Mouse (Mus musculus) adrenal gland, adult (tissue): ENCODE data around the gene Hsdl2.
A peak's percentile ranks its signal among the peaks of the same experiment; 100 is the strongest.
"Not testable (repeated sequence)": the region's sequence is repeated elsewhere in the genome, so short reads cannot be mapped to it uniquely, and the experiment has no call there.

ENCODE experiments used
- DNase-seq, 2 experiments: peaks; one replicate each; pipeline ENCODE4 v3.0.0; 2022 to 2023; ENCODE audit warnings: low spot score in 1 of 2; ENCODE audit not compliant: inconsistent age in 2 of 2

Hsdl2 gene

GRCm38 (mm10) chr4:59581314-59582185, at the start of gene Hsdl2:
Gene Hsdl2 (plus strand): TSS chr4:59581563.
- DNase-seq, result peak; percentile 99 to 100

GRCm38 (mm10) chr4:59533268-59533667, 48.1 kb upstream of the Hsdl2 start:
- DNase-seq, result no peak

DNA sequence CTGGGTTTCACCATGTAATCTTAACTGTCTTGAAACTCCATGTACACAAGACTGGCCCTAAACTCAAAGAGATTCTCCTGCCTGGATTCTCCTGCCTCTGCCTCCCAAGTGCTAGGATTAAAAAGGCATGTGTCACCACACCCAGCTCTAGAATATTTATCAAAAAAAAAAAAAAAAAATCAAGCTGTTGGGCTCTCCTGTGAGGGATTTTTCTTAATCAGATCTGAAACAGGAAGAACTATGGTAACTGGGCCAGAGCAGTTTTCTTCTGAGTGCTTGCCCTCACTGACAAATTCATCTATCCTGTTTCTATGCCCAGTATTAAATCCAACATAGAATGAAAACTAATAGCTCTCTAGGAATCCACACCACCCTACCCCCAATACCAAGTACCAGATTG, 45.7 kb upstream of the Hsdl2 start:
- no peak for DNase-seq

DNA sequence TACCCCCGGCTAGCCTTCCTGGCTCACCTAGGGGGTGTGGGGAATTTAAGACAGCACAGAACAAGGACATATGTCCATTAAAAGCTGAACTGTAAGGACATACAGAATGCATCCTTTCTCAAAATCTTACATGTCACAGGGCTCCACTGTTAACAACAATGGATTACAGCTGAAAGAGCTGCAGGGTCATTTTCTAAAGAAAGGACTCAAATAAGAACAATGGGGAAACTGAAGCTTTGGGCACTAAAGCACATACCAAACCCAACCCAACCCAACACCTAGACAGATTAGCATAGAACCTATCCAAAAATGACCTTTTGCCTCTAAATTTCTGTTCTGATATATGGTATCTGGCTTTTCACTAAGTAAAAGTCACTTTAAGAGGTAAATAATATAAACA, 45.1 kb upstream of the Hsdl2 start:
- no peak for DNase-seq

DNA sequence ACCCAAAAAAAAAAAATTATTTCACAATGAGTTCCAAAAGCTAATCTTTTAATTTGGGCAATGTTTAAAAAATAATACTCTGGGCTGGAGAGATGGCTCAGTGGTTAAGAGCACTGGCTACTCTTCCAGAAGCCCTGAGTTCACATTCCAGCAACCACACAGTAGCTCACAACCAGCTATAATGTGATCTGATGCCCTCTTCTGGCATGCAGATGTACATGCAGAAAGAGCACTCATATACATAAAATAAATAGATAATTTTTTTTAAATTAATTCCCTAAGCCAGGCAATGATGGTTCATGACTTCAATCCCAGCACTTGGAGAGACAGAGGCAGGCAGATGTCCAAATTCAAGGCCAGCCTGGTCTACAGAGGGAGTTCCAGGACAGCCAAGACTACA, 38.4 kb upstream of the Hsdl2 start:
- DNase-seq, result no peak

DNA sequence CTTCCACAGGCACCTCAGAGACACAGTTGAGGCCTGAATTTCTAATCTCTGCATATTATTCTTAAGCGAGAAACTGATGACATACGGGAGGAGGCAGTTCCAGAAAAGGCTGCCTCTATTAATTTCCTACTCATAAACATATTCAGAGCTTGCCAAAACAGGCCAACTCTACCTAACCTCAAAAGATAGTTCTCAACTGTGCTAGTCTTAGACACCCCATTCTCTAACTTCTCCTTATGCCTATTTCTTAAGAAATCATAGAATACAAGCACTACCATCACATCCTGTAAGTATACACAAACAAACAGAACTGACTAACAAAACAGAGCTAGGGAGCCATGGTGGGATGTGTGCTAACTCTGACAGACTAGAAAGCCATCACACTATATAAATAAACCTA, 36.7 kb upstream of the Hsdl2 start:
- DNase-seq, result no peak

- peak in 1 of 2 experiments; percentile 64 for DNase-seq
Measured at GRCm38 (mm10) chr4:59546285-59547071, 34.9 kb upstream of the Hsdl2 start.

DNA sequence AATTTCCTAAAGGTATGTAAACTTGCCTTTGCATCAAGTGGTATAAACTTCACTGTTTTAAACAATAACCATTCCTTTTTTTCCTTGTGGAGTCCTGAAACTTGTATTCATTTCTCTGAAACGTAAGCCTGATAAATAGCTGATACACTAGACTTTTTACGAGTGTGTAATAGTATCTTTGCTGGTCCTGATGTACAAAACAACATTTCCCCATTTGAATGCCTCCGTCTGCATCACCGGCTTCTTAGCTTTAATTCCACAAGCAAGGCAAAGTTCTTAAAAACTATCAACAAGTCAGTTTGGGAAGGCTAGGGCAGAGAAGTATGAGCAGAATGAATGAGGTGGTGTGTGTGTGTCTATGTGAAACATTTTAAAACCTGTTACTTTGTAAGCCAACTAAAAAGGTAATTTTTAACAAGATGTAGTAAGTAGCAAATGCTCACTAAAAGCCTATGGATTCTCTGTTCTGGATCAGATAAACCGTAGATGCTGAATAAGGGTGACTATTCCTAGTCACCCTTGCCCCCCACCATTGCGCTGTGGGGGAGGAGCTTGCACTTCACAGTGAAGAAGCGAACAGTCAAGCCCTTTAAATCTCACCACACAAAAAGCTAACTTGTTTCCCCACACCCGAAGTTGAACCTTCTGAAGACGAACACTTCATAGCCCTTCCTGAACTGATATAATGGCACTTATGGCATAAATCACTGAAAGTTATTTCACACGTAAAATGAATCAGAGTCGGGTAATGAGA, 34.0 kb upstream of the Hsdl2 start:
- DNase-seq, result peak; percentile 34 to 77

DNA sequence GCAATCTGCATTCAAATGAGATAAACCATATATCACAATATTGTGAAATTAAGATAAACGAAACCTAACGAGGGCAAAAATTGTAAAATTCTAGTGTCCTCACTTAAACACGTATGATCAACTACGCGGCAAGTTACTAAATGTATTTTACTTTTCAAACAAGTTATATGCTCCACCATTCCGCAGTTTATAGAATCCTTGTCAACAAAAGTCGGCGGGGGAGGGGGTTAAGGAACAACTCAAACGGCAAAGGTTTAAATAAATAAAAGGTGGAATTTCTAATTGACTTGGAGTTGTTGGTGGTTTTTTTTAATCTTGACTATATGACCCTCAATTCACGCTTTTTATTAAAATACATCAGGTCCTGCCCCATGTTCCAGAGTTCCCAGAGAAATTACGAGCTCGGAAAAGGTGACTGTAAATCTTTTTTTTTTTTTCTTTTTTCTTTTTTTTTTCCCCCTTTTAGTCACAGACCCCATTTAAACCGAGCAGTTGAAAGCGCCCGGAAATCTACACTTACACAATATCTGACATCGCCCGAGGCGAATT, 33.3 kb upstream of the Hsdl2 start:
- peak in 1 of 2 experiments; percentile 62 for DNase-seq

DNA sequence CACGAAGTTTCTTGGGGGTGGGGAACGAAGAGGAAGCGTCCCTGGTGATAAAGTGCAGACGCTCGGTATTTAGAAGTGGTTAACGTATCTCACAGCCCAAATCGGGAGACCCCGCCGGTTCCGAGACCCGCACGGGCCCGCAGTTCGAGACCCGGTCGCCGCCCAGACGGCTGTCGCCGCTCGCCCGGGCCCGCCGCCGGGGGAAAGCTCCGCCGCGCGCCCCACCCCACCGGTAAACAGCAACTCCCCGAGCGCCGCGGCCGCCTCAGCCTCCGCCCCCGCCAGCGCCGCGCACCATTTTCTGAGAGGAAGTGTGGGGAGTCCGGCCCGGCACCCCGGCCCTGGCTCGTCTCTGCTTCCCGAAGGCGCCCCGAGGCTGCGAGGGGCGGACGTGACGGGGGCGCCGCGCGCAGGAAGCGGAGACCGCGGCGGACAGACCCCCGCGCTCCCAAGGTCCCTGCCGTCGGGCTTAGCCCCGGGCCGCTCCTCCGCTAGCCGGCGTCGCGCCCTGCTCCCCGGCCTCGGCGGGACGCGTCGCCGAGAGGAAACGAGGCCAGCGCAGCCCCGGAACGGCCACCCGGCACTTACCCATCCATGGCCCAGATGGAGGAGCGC, 32.7 kb upstream of the Hsdl2 start:
- DNase-seq, result peak; percentile 85 to 95

DNA sequence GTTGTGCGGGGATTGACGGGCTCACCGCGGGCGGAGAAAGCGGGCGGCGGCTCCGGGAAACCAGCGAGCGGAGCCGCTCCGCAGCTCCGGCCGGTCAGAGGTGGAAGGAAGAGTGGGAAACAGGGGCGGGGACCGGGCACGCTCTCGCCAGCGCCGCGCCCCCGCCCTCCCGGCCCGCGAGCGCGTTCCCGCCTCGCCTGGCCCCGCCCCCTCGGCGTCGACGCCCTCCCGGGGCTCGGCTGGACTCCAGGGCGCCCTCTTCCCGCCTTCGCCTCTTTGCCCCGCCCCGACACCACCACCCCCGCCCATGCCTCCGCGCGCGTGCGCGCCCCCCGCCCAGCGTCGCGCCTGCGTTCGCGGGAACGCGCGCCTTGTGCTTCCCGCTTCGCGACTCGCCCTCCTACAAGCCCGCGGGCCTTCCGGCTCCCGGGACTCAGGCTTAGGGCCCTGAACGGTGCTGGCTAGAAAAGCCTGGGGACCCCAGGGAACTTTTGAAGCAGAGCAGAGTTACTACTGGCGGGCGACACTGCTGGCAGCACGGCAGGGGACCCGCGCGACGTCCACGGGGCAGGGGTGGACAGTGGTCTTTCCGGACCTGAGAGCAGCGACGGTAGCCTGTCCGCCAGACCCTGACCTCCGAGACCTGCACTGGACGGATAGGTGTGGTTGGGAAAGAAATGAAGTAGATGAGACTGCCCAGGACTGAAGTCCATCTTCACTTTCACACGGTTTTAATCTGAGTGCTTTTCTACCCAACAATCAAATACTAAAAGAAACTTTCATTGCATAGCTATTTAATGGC, 32.0 kb upstream of the Hsdl2 start, which contains the start of gene Ptbp3:
TSS of gene Ptbp3 (minus strand) at position 190 of the 802 bp plus-strand sequence.
- DNase-seq, result peak; percentile 94 to 97

DNA sequence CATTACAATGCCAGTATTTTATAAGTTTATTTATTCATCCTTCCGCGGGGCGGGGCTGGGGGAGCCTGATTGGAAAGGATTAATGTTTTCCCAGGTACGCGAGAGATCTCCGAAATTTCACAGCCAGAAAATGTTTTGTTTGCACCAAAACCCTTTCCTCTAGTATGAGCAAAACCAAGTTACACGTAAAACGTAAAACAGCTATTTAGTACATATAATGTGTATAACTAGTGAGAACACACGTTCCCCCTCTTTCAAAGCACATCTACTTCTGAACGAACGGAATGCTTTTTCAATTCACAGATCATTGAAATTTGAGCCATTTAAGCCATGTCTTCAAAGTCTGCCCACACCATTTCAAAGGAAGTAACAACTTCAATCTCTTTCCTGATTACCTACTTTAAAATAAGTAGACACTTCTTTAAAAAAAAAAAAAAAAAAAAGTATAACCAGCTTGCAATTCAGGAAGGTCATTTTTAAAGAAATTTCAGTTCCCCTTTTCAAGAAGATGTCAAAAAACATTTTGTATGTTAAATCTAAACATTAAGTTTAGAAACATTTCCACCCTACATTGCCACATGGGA, 31.3 kb upstream of the Hsdl2 start:
- no peak for DNase-seq

- peak; percentile 48 to 79 for DNase-seq
Measured at GRCm38 (mm10) chr4:59551901-59552300, 29.5 kb upstream of the Hsdl2 start.

DNA sequence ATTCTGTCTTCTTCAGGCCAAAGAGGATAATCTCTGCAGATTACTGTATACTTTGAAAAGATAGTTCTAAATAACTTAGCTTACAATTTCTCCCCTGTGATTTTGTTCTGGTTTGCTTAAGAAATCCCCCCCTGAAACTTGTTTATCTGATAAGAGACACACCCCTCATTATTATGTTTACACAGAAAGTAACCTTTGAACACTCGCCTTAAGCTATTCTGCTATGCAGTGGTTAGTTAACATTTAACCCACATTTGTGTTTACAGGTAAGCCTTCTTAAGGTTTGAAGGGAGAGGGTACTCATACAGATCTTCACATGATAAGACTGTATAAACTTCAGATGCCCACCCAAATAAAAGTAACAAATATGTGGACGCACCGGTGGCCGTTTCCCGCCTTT, 28.5 kb upstream of the Hsdl2 start:
- no peak for DNase-seq

- no peak for DNase-seq
Measured at GRCm38 (mm10) chr4:59553576-59553975, 27.8 kb upstream of the Hsdl2 start.

DNA sequence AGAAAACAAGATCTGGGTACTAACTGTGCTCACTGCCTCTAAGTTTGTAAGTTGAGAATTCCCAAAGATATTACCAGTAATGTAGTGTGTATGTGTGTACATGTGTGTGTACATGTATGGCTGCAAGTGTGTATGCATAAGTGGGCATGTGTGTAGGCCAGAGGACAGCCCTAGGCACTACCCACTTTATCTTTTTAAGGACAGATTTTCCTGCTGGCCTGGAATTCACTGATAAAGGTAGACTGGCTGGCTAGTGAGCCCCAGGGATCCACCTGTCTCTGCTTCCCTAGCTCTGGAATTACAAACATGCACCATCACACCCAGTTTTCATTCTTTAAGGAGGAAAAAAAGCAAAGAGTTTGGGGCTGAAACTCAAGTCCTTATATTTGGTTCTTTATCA, 26.2 kb upstream of the Hsdl2 start:
- DNase-seq, result no peak

GRCm38 (mm10) chr4:59557343-59557742, 24.0 kb upstream of the Hsdl2 start:
- DNase-seq, result not testable (repeated sequence)

GRCm38 (mm10) chr4:59558096-59558720, 23.2 kb upstream of the Hsdl2 start:
- DNase-seq, result peak; percentile 58 to 87

GRCm38 (mm10) chr4:59560141-59560540, 21.2 kb upstream of the Hsdl2 start:
- DNase-seq, result peak; percentile 73 to 85
